Mouse (Mus musculus): ENCODE measurements at regions not wholly inside any gene's neighbourhood (a gene's known extent, or its start where the extent isn't known, plus 50 kb on each side); places are given as distances from the start of the nearest gene placed in this dataset.
A peak's percentile ranks its signal among the peaks of the same experiment; 100 is the strongest.

DNA sequence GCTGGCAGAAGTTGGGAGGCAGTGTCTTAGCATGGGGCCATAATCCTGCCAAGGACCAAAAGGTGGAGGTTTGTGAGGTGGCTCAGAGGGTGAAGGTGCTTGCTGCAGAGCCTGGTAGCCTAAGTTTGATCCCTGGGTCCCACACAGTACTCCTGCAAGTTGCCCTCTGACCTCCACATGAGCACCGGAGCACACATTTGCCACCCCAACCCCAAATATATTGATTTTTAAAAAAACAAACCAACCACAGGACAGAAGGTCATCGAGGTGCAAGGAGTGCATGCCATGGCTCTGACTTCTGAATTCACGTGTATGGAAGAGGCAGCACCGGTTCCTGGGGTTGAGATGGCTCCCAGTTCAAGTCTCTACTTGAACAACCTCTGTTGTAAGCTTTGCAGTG lies 186.2 kb downstream of the Rplp1 start:
- ATAC-seq (ENCODE audit: insufficient read depth, low read depth) = no peak
- H3K36me3 ChIP-seq (replicated peaks; ENCODE audit: control insufficient read depth, insufficient read depth, low read length) = no peaks in the 10 kb centered on the region
- H3K27me3 ChIP-seq (ENCODE audit: control insufficient read depth, insufficient read depth, low read length) = peaks cover 6% of the 10 kb centered on the region; the same call in 1 of the 2 replicates
- H3K27ac ChIP-seq (ENCODE audit: low read depth) = no peak overlapping the region
- DNase-seq (ENCODE audit: low spot score) = no peak
- 91% methylated on average over 4 of the region's 4 CpGs for WGBS
- H3K9me3 ChIP-seq (replicated peaks; ENCODE audit: control insufficient read depth, low read length) = no peaks in the 10 kb centered on the region
- H3K4me1 ChIP-seq (ENCODE audit: control insufficient read depth, insufficient read depth) = no peaks in the 10 kb centered on the region
- H3K4me3 ChIP-seq (ENCODE audit: low read depth, low read length) = no peak overlapping the region
- H3K4me2 ChIP-seq (ENCODE audit: low read depth, low read length) = no peak overlapping the region
- no peak for TF ChIP-seq CTCF (IDR thresholded peaks at IDR 0.05; ENCODE audit: low read depth)
- no peak for TF ChIP-seq EP300 (IDR thresholded peaks at IDR 0.05; ENCODE audit: low read depth)
- H3K9ac ChIP-seq (replicated peaks; ENCODE audit: low read depth, low read length) = no peak overlapping the region

- no peaks in the 10 kb centered on the region for H3K9me3 ChIP-seq (replicated peaks; ENCODE audit: control insufficient read depth, low read length)
- H3K36me3 ChIP-seq (replicated peaks; ENCODE audit: control insufficient read depth, insufficient read depth, low read length) = no peaks in the 10 kb centered on the region
- WGBS = 46% methylated on average over 10 of the region's 10 CpGs
- TF ChIP-seq CTCF (IDR thresholded peaks at IDR 0.05; ENCODE audit: low read depth) (no peak), EP300 (IDR thresholded peaks at IDR 0.05; ENCODE audit: low read depth) (no peak)
- DNase-seq (ENCODE audit: low spot score) = no peak
- H3K27me3 ChIP-seq (ENCODE audit: control insufficient read depth, insufficient read depth, low read length) = peaks cover 6% of the 10 kb centered on the region; the same call in 1 of the 2 replicates
- no peak overlapping the region for H3K4me3 ChIP-seq (ENCODE audit: low read depth, low read length)
- H3K27ac ChIP-seq (ENCODE audit: low read depth) = no peak overlapping the region
- ATAC-seq (ENCODE audit: insufficient read depth, low read depth) = no peak
- H3K9ac ChIP-seq (replicated peaks; ENCODE audit: low read depth, low read length) = no peak overlapping the region
- no peak overlapping the region for H3K4me2 ChIP-seq (ENCODE audit: low read depth, low read length)
- H3K4me1 ChIP-seq (ENCODE audit: control insufficient read depth, insufficient read depth) = no peaks in the 10 kb centered on the region
Measured at GRCm38 (mm10) chr9:61727651-61728050, 186.7 kb downstream of the Rplp1 start.

DNA sequence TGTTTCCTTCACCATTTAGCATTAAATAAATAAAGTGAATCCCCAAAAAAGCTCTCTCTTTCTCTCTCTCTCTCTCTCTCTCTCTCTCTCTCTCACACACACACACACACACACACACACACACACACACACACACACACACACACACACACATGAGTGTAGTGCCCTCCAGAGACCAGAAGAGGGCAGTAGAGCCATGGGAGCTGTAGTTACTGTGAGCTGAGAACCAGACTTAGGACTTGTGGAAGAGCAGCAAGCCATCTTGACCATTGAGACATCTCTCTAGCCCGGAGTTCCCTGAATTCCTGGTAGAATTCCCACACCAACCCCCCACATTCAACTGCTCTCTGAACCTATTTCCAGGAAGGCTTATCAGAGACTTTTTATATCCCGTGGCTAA lies 190.3 kb downstream of the Rplp1 start:
- no peak overlapping the region for H3K4me2 ChIP-seq (ENCODE audit: low read depth, low read length)
- no peak overlapping the region for H3K9ac ChIP-seq (replicated peaks; ENCODE audit: low read depth, low read length)
- no peak overlapping the region for H3K4me3 ChIP-seq (ENCODE audit: low read depth, low read length)
- H3K27me3 ChIP-seq (ENCODE audit: control insufficient read depth, insufficient read depth, low read length) = peaks cover 30% of the 10 kb centered on the region
- H3K27ac ChIP-seq (ENCODE audit: low read depth) = no peak overlapping the region
- ATAC-seq (ENCODE audit: insufficient read depth, low read depth) (no peak), DNase-seq (ENCODE audit: low spot score) (no peak)
- H3K9me3 ChIP-seq (replicated peaks; ENCODE audit: control insufficient read depth, low read length) = no peaks in the 10 kb centered on the region
- WGBS = 77% methylated on average over 2 of the region's 2 CpGs
- no peaks in the 10 kb centered on the region for H3K36me3 ChIP-seq (replicated peaks; ENCODE audit: control insufficient read depth, insufficient read depth, low read length)
- TF ChIP-seq CTCF (IDR thresholded peaks at IDR 0.05; ENCODE audit: low read depth) (peak; percentile 21), EP300 (IDR thresholded peaks at IDR 0.05; ENCODE audit: low read depth) (no peak)
- H3K4me1 ChIP-seq (ENCODE audit: control insufficient read depth, insufficient read depth) = no peaks in the 10 kb centered on the region

- no peaks in the 10 kb centered on the region for H3K9me3 ChIP-seq (replicated peaks; ENCODE audit: control insufficient read depth, low read length)
- peaks cover 29% of the 10 kb centered on the region for H3K27me3 ChIP-seq (ENCODE audit: control insufficient read depth, insufficient read depth, low read length)
- H3K4me2 ChIP-seq (ENCODE audit: low read depth, low read length) = no peak overlapping the region
- WGBS = 42% methylated on average over 8 of the region's 8 CpGs
- H3K4me1 ChIP-seq (ENCODE audit: control insufficient read depth, insufficient read depth) = no peaks in the 10 kb centered on the region
- peak; percentile 62 for ATAC-seq (ENCODE audit: insufficient read depth, low read depth)
- no peak overlapping the region for H3K4me3 ChIP-seq (ENCODE audit: low read depth, low read length)
- H3K9ac ChIP-seq (replicated peaks; ENCODE audit: low read depth, low read length) = no peak overlapping the region
- no peaks in the 10 kb centered on the region for H3K36me3 ChIP-seq (replicated peaks; ENCODE audit: control insufficient read depth, insufficient read depth, low read length)
- TF ChIP-seq EP300 (IDR thresholded peaks at IDR 0.05; ENCODE audit: low read depth) = no peak
- no peak for TF ChIP-seq CTCF (IDR thresholded peaks at IDR 0.05; ENCODE audit: low read depth)
- DNase-seq (ENCODE audit: low spot score) = peak; percentile 78
- H3K27ac ChIP-seq (ENCODE audit: low read depth) = peak overlapping the region; percentile 38; the same call in 1 of the 2 replicates
Measured at GRCm38 (mm10) chr9:61723021-61723581, 191.2 kb downstream of the Rplp1 start.

- Histone ChIP-seq H3K36me3 (replicated peaks; ENCODE audit: control insufficient read depth, insufficient read depth, low read length) (no peaks in the 10 kb centered on the region), H3K27ac (ENCODE audit: low read depth) (no peak overlapping the region), H3K4me2 (ENCODE audit: low read depth, low read length) (no peak overlapping the region), H3K4me1 (ENCODE audit: control insufficient read depth, insufficient read depth) (no peaks in the 10 kb centered on the region), H3K9me3 (replicated peaks; ENCODE audit: control insufficient read depth, low read length) (no peaks in the 10 kb centered on the region), H3K9ac (replicated peaks; ENCODE audit: low read depth, low read length) (no peak overlapping the region), H3K4me3 (ENCODE audit: low read depth, low read length) (no peak overlapping the region), H3K27me3 (ENCODE audit: control insufficient read depth, insufficient read depth, low read length) (peaks cover 38% of the 10 kb centered on the region)
- ATAC-seq (ENCODE audit: insufficient read depth, low read depth) (no peak), DNase-seq (ENCODE audit: low spot score) (no peak)
- WGBS = 82% methylated on average over 5 of the region's 5 CpGs
- TF ChIP-seq CTCF (IDR thresholded peaks at IDR 0.05; ENCODE audit: low read depth) (no peak), EP300 (IDR thresholded peaks at IDR 0.05; ENCODE audit: low read depth) (no peak)
Measured at GRCm38 (mm10) chr9:61721851-61722250, 192.5 kb downstream of the Rplp1 start.

DNA sequence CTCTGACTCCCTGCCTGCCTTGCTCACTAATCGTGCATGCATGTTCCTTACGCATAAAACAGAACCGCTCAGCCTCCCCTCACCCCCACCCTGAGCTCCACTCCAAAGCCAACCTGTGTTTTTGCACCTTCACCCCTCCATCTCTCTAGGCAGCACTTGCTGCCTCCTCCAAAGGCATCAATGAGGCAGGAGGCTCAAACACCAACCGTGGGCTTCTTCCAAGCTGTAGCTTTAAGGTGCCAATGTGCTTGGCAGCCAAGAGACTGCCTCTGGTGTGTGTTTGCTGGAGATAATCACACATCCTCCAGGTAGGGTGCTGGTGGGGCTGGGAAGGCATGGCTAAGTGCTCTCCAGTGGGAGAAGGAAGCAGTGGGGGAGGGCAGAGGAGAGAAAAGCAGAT lies 193.3 kb downstream of the Rplp1 start:
- no peak overlapping the region for H3K4me2 ChIP-seq (ENCODE audit: low read depth, low read length)
- no peaks in the 10 kb centered on the region for H3K4me1 ChIP-seq (ENCODE audit: control insufficient read depth, insufficient read depth)
- H3K27me3 ChIP-seq (ENCODE audit: control insufficient read depth, insufficient read depth, low read length) = peaks cover 42% of the 10 kb centered on the region
- H3K9me3 ChIP-seq (replicated peaks; ENCODE audit: control insufficient read depth, low read length) = no peaks in the 10 kb centered on the region
- no peak for TF ChIP-seq CTCF (IDR thresholded peaks at IDR 0.05; ENCODE audit: low read depth)
- TF ChIP-seq EP300 (IDR thresholded peaks at IDR 0.05; ENCODE audit: low read depth) = no peak
- H3K27ac ChIP-seq (ENCODE audit: low read depth) = no peak overlapping the region
- no peak overlapping the region for H3K9ac ChIP-seq (replicated peaks; ENCODE audit: low read depth, low read length)
- no peaks in the 10 kb centered on the region for H3K36me3 ChIP-seq (replicated peaks; ENCODE audit: control insufficient read depth, insufficient read depth, low read length)
- ATAC-seq (ENCODE audit: insufficient read depth, low read depth) (no peak), DNase-seq (ENCODE audit: low spot score) (no peak)
- H3K4me3 ChIP-seq (ENCODE audit: low read depth, low read length) = no peak overlapping the region
- 74% methylated on average over 4 of the region's 4 CpGs for WGBS
